Mouse (Mus musculus) CH12.LX (cell line): ENCODE data around the gene Hist1h1c. TPM values are rescaled to one million over a fixed set of nuclear protein-coding genes. Genes with fewer than 3 reads are reported as not detected.
A peak's percentile ranks its signal among the peaks of the same experiment; 100 is the strongest.

Source experiments
- DNase-seq: peaks from one replicate; pipeline ENCODE4 v3.0.0-alpha.2; 2013; ENCODE audit errors: extremely low read depth
- H3K27ac ChIP-seq: 2 replicates; pipeline ENCODE4 v1.5.1; 2012; ENCODE audit warnings: low read depth, mild to moderate bottlenecking, control low read depth, moderate library complexity; ENCODE audit not compliant: insufficient read depth
- H3K27me3 ChIP-seq: replicated peaks from 2 replicates; pipeline ENCODE3; 2012; ENCODE audit warnings: inconsistent platforms
- H3K36me3 ChIP-seq, 2 experiments: replicated peaks in 1 of 2; 2 replicates each; pipeline versions ENCODE3 to v1.6.1; 2012; ENCODE audit warnings: inconsistent platforms in 1 of 2, low read length in 1 of 2, mild to moderate bottlenecking in 1 of 2, mixed read lengths in 1 of 2, moderate library complexity in 1 of 2; ENCODE audit not compliant: control insufficient read depth in 1 of 2, insufficient read depth in 1 of 2
- H3K4me1 ChIP-seq, 2 experiments: 2 replicates each; pipeline ENCODE4 v1.6.1; 2012; ENCODE audit warnings: inconsistent platforms in 1 of 2, moderate library complexity in 1 of 2; ENCODE audit not compliant: insufficient read depth in 2 of 2, control insufficient read depth in 1 of 2
- H3K4me2 ChIP-seq: 2 replicates; pipeline ENCODE4 v1.6.1; 2012; ENCODE audit warnings: low read depth, mild to moderate bottlenecking, control low read depth; ENCODE audit not compliant: poor library complexity, insufficient read depth, severe bottlenecking
- H3K4me3 ChIP-seq, 3 experiments: fragments of 150-350 bp in 1 of 3; sonication (generic) in 1 of 3; replicated peaks in 1 of 3; 2 replicates each; pipeline versions ENCODE3 to v1.5.1; 2011 to 2012; ENCODE audit warnings: low read depth in 2 of 3, low read length in 2 of 3, mild to moderate bottlenecking in 2 of 3, moderate library complexity in 2 of 3, control low read depth in 1 of 3, improper control_type of control experiment in 1 of 3, inconsistent platforms in 1 of 3, mixed read lengths in 1 of 3; ENCODE audit not compliant: poor library complexity in 1 of 3
- H3K79me2 ChIP-seq: replicated peaks from 2 replicates; pipeline ENCODE4 v1.6.1; 2012; ENCODE audit warnings: mild to moderate bottlenecking, moderate library complexity; ENCODE audit not compliant: control insufficient read depth, poor library complexity, insufficient read depth, severe bottlenecking; ENCODE audit errors: extremely low read depth
- H3K9ac ChIP-seq: 2 replicates; pipeline ENCODE4 v1.6.1; 2012; ENCODE audit warnings: low read depth, mild to moderate bottlenecking, control low read depth, moderate library complexity; ENCODE audit not compliant: insufficient read depth
- H3K9me3 ChIP-seq: replicated peaks from 2 replicates; pipeline ENCODE3; 2012; ENCODE audit warnings: low read length, inconsistent platforms, mixed read lengths
- BHLHE40 ChIP-seq: IDR thresholded peaks from 2 replicates; pipeline ENCODE4 v1.6.1; 2011; ENCODE audit warnings: mild to moderate bottlenecking, low read depth, low read length, improper control_type of control experiment
- CHD1 ChIP-seq: IDR thresholded peaks from 2 replicates; pipeline ENCODE4 v1.6.1; 2012; ENCODE audit warnings: low read depth, low read length, improper control_type of control experiment, inconsistent platforms
- CHD2 ChIP-seq: IDR thresholded peaks from 2 replicates; pipeline ENCODE4 v1.6.1; 2011; ENCODE audit warnings: low read length, improper control_type of control experiment
- CTCF ChIP-seq, 2 experiments: IDR thresholded peaks in 1 of 2; conservative IDR thresholded peaks in 1 of 2; 2 replicates each; pipeline ENCODE4 v1.5.1; 2011 to 2012; ENCODE audit warnings: low read depth in 2 of 2, low read length in 2 of 2, improper control_type of control experiment in 1 of 2, inconsistent platforms in 1 of 2, mild to moderate bottlenecking in 1 of 2, moderate library complexity in 1 of 2
- E2F4 ChIP-seq: IDR thresholded peaks from 2 replicates; pipeline ENCODE4 v1.6.1; 2011; ENCODE audit warnings: low read depth, low read length, improper control_type of control experiment; ENCODE audit not compliant: insufficient replicate concordance
- ELF1 ChIP-seq: IDR thresholded peaks from 2 replicates; pipeline ENCODE4 v1.6.1; 2014; ENCODE audit warnings: low read depth, mild to moderate bottlenecking, inconsistent platforms, low read length, improper control_type of control experiment
- ETS1 ChIP-seq: conservative IDR thresholded peaks from 2 replicates; pipeline ENCODE4 v1.6.1; 2012; ENCODE audit warnings: low read depth, mild to moderate bottlenecking, inconsistent platforms, low read length, improper control_type of control experiment, moderate library complexity
- HCFC1 ChIP-seq: IDR thresholded peaks from 2 replicates; pipeline ENCODE4 v1.6.1; 2012; ENCODE audit warnings: low read depth, mild to moderate bottlenecking, inconsistent platforms, low read length, improper control_type of control experiment
- IRF4 ChIP-seq: IDR thresholded peaks from 2 replicates; pipeline ENCODE4 v1.6.1; 2014; ENCODE audit warnings: low read depth, mild to moderate bottlenecking, inconsistent platforms, low read length, improper control_type of control experiment
- JUN ChIP-seq: IDR thresholded peaks from 2 replicates; pipeline ENCODE4 v1.6.1; 2011; ENCODE audit warnings: low read depth, mild to moderate bottlenecking, low read length, improper control_type of control experiment, moderate library complexity; ENCODE audit not compliant: insufficient read depth
- JUND ChIP-seq: conservative IDR thresholded peaks from 2 replicates; pipeline ENCODE4 v1.6.1; 2011; ENCODE audit warnings: low read depth, low read length, improper control_type of control experiment
- MAFK ChIP-seq: IDR thresholded peaks from 2 replicates; pipeline ENCODE4 v1.6.1; 2011; ENCODE audit warnings: low read length, improper control_type of control experiment; ENCODE audit not compliant: insufficient replicate concordance
- MAX ChIP-seq: IDR thresholded peaks from 2 replicates; pipeline ENCODE4 v1.6.1; 2011; ENCODE audit warnings: low read length, improper control_type of control experiment
- MAZ ChIP-seq: IDR thresholded peaks from 2 replicates; pipeline ENCODE4 v1.6.1; 2012; ENCODE audit warnings: low read depth, mild to moderate bottlenecking, inconsistent platforms, low read length, improper control_type of control experiment, moderate library complexity
- MEF2A ChIP-seq: IDR thresholded peaks from 2 replicates; pipeline ENCODE4 v1.6.1; 2014; ENCODE audit warnings: low read depth, mild to moderate bottlenecking, inconsistent platforms, low read length, improper control_type of control experiment, borderline replicate concordance
- MXI1 ChIP-seq: IDR thresholded peaks from 2 replicates; pipeline ENCODE4 v1.6.1; 2011; ENCODE audit warnings: mild to moderate bottlenecking, low read depth, low read length, improper control_type of control experiment
- MYC ChIP-seq: IDR thresholded peaks from 2 replicates; pipeline ENCODE4 v1.6.1; 2011; ENCODE audit warnings: low read depth, mild to moderate bottlenecking, improper control_type of control experiment, low read length
- NELFE ChIP-seq: IDR thresholded peaks from 2 replicates; pipeline ENCODE4 v1.6.1; 2011; ENCODE audit warnings: low read depth, low read length, improper control_type of control experiment
- NRF1 ChIP-seq: IDR thresholded peaks from 2 replicates; pipeline ENCODE4 v1.6.1; 2014; ENCODE audit warnings: low read depth, mild to moderate bottlenecking, inconsistent platforms, low read length, improper control_type of control experiment, moderate library complexity
- PAX5 ChIP-seq: IDR thresholded peaks from 2 replicates; pipeline ENCODE4 v1.6.1; 2012; ENCODE audit warnings: low read length, inconsistent platforms, mixed read lengths
- POLR2A ChIP-seq: IDR thresholded peaks from 2 replicates; pipeline ENCODE4 v1.6.1; 2011; ENCODE audit warnings: low read depth, mild to moderate bottlenecking, improper control_type of control experiment, low read length
- POLR2AphosphoS2 ChIP-seq: IDR thresholded peaks from 2 replicates; pipeline ENCODE4 v1.6.1; 2011; ENCODE audit warnings: low read depth, low read length, improper control_type of control experiment
- RAD21 ChIP-seq: IDR thresholded peaks from 2 replicates; pipeline ENCODE4 v1.6.1; 2011; ENCODE audit warnings: low read depth, mild to moderate bottlenecking, low read length, improper control_type of control experiment, moderate library complexity
- SIN3A ChIP-seq: IDR thresholded peaks from 2 replicates; pipeline ENCODE4 v1.6.1; 2012; ENCODE audit warnings: low read length, improper control_type of control experiment, inconsistent platforms
- SMC3 ChIP-seq: IDR thresholded peaks from 2 replicates; pipeline ENCODE4 v1.6.1; 2011; ENCODE audit warnings: low read depth, low read length, improper control_type of control experiment
- TBP ChIP-seq: conservative IDR thresholded peaks from 2 replicates; pipeline ENCODE4 v1.6.1; 2011; ENCODE audit warnings: low read depth, low read length, improper control_type of control experiment
- UBTF ChIP-seq: IDR thresholded peaks from 2 replicates; pipeline ENCODE4 v1.6.1; 2012; ENCODE audit warnings: low read depth, mild to moderate bottlenecking, inconsistent platforms, low read length, improper control_type of control experiment, moderate library complexity
- ZC3H11A ChIP-seq: IDR thresholded peaks from 2 replicates; pipeline ENCODE4 v1.6.1; 2012; ENCODE audit warnings: low read depth, mild to moderate bottlenecking, inconsistent platforms, low read length, improper control_type of control experiment
- ZKSCAN1 ChIP-seq: IDR thresholded peaks from 2 replicates; pipeline ENCODE4 v1.6.1; 2012; ENCODE audit warnings: low read depth, inconsistent platforms, low read length, improper control_type of control experiment, borderline replicate concordance
- ZMIZ1 ChIP-seq: IDR thresholded peaks from 2 replicates; pipeline ENCODE4 v1.6.1; 2012; ENCODE audit warnings: low read depth, mild to moderate bottlenecking, inconsistent platforms, low read length, improper control_type of control experiment
- ZNF384 ChIP-seq: IDR thresholded peaks from 2 replicates; pipeline ENCODE4 v1.6.1; 2012; ENCODE audit warnings: low read depth, low read length, improper control_type of control experiment, inconsistent platforms
- dilution Hi-C: fragments of 300-500 bp; cut with MboI; formaldehyde crosslinking; loops from 2 replicates; pipeline ENCODE4 v1.14.3; 2020; ENCODE audit warnings: low sequenced_read_pairs; ENCODE audit not compliant: extremely low pct_unique_long_range_greater_than_20kb, extremely low pct_ligation_motif_present
- in situ Hi-C: fragments of 300-500 bp; cut with MboI; formaldehyde crosslinking; loops from 3 replicates; pipeline ENCODE4 v1.14.3; 2019; ENCODE audit warnings: low sequenced_read_pairs, low pct_ligation_motif_present, low pct_unique_long_range_greater_than_20kb, mixed read lengths
- polyA plus RNA-seq: library from polyadenylated mRNA; unstranded; fragments of >175 nt; gene quantifications from 2 replicates; pipeline ENCODE4 v1.2.1, GENCODE M21; 2012; ENCODE audit warnings: low read depth; ENCODE audit not compliant: insufficient read length
- total RNA-seq, 2 experiments: library from RNA; depleted of rRNA; stranded (reverse); fragments of 300-350 nt in 1 of 2; fragments of >200 nt in 1 of 2; gene quantifications; 2 replicates each; pipeline ENCODE4 v1.2.3; 2012 to 2014

The Hist1h1c gene
- total and polyA plus RNA-seq, 3 experiments: 12.5 to 597 (median 22.8) TPM

DNA sequence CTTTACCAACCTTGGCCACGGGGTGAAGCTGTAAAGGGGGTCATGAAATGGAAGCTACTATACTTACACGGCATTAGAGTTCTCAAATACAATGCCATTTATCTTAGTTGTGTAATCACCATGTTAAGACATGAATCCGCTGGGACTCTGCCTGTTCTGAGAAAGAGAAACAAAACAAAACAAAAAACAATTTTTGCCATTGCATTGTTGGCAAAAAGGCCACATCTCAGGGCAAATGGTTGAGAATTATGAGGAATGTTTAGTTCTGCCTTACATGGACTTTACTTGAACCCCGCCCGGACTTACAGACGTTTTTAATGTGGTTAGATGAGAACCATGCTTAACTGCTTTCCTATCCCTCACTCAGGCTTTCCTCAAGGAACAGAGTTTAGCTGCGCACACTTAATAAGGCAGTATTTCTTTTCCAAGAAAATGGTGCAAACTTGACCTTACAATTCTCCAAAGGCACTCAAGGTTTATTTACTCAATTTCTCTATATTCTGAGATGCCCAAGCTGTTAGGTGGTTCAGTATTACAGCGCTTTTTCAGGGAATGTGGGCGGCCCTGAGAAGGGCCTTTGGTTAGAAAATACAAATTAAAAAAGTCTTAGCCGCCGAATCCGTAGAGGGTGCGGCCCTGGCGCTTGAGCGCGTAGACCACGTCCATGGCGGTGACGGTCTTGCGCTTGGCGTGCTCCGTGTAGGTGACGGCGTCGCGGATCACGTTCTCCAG, 21.8 kb downstream of the Hist1h1c start:
- Histone ChIP-seq H3K4me2 (peak overlapping the region; percentile 96), H3K4me3 (peak overlapping the region; percentile 45 to 49 (median 48)), H3K9ac (peak overlapping the region; percentile 98), H3K4me1 (peaks cover 3 to 53% of the 10 kb centered on the region in 2 experiments; a peak in 3 of 4 replicates), H3K9me3 (no peaks in the 10 kb centered on the region), H3K79me2 (no peaks in the 10 kb centered on the region), H3K36me3 (no peaks in the 10 kb centered on the region), H3K27ac (peak overlapping the region; percentile 84), H3K27me3 (no peaks in the 10 kb centered on the region)
- no peak for DNase-seq
- in situ Hi-C loops: loop anchor here (25.0 kb wide), 1 partner anchor 1723 kb away; the partner anchor contains the start of genes Hist1h2ag, Hist1h2ah, Hist1h2bj and Hist1h2bk
- dilution Hi-C loops: no loop called here
- TF ChIP-seq POLR2AphosphoS2: peak; percentile 99
- no peak for TF ChIP-seq RAD21
- peak; percentile 98 for TF ChIP-seq ZMIZ1
- TF ChIP-seq IRF4: no peak
- TF ChIP-seq JUND: no peak
- TF ChIP-seq MAX: no peak; the same call in 1 of the 2 replicates
- TF ChIP-seq POLR2A: peak; percentile 82
- TF ChIP-seq MAFK: no peak
- no peak for TF ChIP-seq JUN
- TF ChIP-seq E2F4: no peak
- TF ChIP-seq CHD2: peak; percentile 7; the same call in 1 of the 2 replicates
- no peak for TF ChIP-seq ZKSCAN1
- no peak; the same call in 1 of the 2 replicates for TF ChIP-seq CHD1
- TF ChIP-seq ZNF384: no peak
- peak; percentile 2; the same call in 1 of the 2 replicates for TF ChIP-seq MEF2A
- TF ChIP-seq ELF1: no peak
- no peak for TF ChIP-seq MXI1
- 0 out of 2 replicates have a peak, but pooled peaks have one; percentile 90 for TF ChIP-seq UBTF
- TF ChIP-seq HCFC1: 0 out of 2 replicates have a peak, but pooled peaks have one; percentile 1
- peak in 1 of 2 experiments; percentile 29; a peak in 1 of 4 replicates for TF ChIP-seq CTCF (conservative IDR thresholded peaks at IDR 0.05 in 1 of 2, IDR thresholded peaks at IDR 0.05 in 1 of 2; ENCODE audit: low read depth in 2 of 2, low read length in 2 of 2)
- TF ChIP-seq MYC: 0 out of 2 replicates have a peak, but pooled peaks have one; percentile 9
- no peak for TF ChIP-seq PAX5
- 0 out of 2 replicates have a peak, but pooled peaks have one; percentile 3 for TF ChIP-seq BHLHE40
- TF ChIP-seq ETS1: no peak; the same call in 1 of the 2 replicates
- no peak for TF ChIP-seq SMC3
- TF ChIP-seq NRF1: no peak
- no peak for TF ChIP-seq ZC3H11A
- 0 out of 2 replicates have a peak, but pooled peaks have one; percentile 38 for TF ChIP-seq TBP
- no peak for TF ChIP-seq SIN3A
- no peak for TF ChIP-seq MAZ
- peak; percentile 91 for TF ChIP-seq NELFE
